Mouse (Mus musculus) intestine, embryonic 14.5 days (tissue): ENCODE measurements around the gene Cep295. TPM values are rescaled to one million over a fixed set of nuclear protein-coding genes. Genes with fewer than 3 reads are reported as not detected.

Experiments used
- ATAC-seq: fragments of 200-750 bp; cut with Nextera tagmentation; replicated peaks from 2 replicates; pipeline ENCODE4 v1.8.0; 2017; ENCODE audit warnings: low read depth, moderate number of reproducible peaks, moderate TSS enrichment, moderate library complexity; ENCODE audit not compliant: low FRiP score, low TSS enrichment
- DNase-seq: peaks from one replicate; pipeline ENCODE4 v3.0.0-alpha.2; 2018; ENCODE audit warnings: low spot score
- H3K27ac ChIP-seq: fragments of 300-500 bp; sonication (generic); 2 replicates; pipeline ENCODE4 v1.5.1; 2014; ENCODE audit warnings: low read depth, mild to moderate bottlenecking, control low read depth
- H3K27me3 ChIP-seq: fragments of 300-500 bp; sonication (generic); replicated peaks from 2 replicates; pipeline ENCODE4 v1.6.1; 2014; ENCODE audit warnings: low read length, control low read depth; ENCODE audit not compliant: control insufficient read depth, insufficient read depth
- H3K36me3 ChIP-seq: fragments of 300-500 bp; sonication (generic); 2 replicates; pipeline ENCODE4 v1.6.1; 2014; ENCODE audit warnings: low read length, control low read depth; ENCODE audit not compliant: control insufficient read depth, insufficient read depth
- H3K4me1 ChIP-seq: fragments of 300-500 bp; sonication (generic); replicated peaks from 2 replicates; pipeline ENCODE4 v1.6.1; 2014; ENCODE audit warnings: low read length, control low read depth, mixed read lengths; ENCODE audit not compliant: control insufficient read depth, insufficient read depth
- H3K4me2 ChIP-seq: fragments of 300-500 bp; sonication (generic); 2 replicates; pipeline ENCODE4 v1.6.1; 2014; ENCODE audit warnings: low read length
- H3K4me3 ChIP-seq: fragments of 300-500 bp; sonication (generic); 2 replicates; pipeline ENCODE4 v1.5.1; 2014; ENCODE audit warnings: low read depth, low read length, control low read depth, mixed read lengths
- H3K9ac ChIP-seq: fragments of 300-500 bp; sonication (generic); 2 replicates; pipeline ENCODE4 v1.6.1; 2014; ENCODE audit warnings: mild to moderate bottlenecking, low read length
- H3K9me3 ChIP-seq: fragments of 300-500 bp; sonication (generic); 2 replicates; pipeline ENCODE4 v1.6.1; 2016; ENCODE audit warnings: low read length, control low read depth; ENCODE audit not compliant: control insufficient read depth
- WGBS: fragments of 180-500 bp; shearing (Covaris S2); extraction: QIAGEN DNeasy Blood & Tissue Kit; methylation state at CpG from one replicate; pipeline ENCODE4 v1.1.7; 2014; 5-methylcytosine and 5-hydroxymethylcytosine counted together
- microRNA-seq: library from miRNA; unstranded; fragments of <30 nt; microRNA quantifications from one replicate; pipeline ENCODE4, GENCODE M21; 2016
- polyA plus RNA-seq: library from polyadenylated mRNA; unstranded; fragments of >200 nt; fragmentation: Nextera tagmentation; extraction: Ambion mirVana; gene quantifications from 2 replicates; pipeline ENCODE4 v1.2.1, GENCODE M21; 2014

The Cep295 gene
- polyA plus RNA-seq, 1 experiment from 2014 or later, result 17.3 TPM

DNA sequence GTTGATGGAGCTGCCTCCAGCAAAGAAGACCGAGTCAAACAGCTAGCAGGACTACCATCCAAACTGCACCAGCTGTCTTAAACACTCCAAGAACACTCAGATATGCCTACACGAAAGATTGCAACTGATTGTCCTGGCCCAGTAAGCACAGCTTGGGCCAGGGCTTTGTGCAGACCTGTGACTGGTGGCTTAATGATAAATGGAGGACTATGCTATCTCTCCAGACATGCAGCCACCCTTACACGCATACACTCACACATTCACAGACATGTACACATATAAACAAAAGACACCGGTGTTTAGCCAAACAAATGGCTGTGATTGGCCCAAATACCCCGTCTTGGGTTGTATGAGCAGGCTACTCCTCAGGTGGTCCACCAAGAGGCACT lies 77.1 kb downstream of the Cep295 start:
- ATAC-seq (peak; percentile 24), DNase-seq (no peak)
- Histone ChIP-seq H3K27ac (peak overlapping the region; percentile 29; the same call in 1 of the 2 replicates), H3K27me3 (no peaks in the 10 kb centered on the region), H3K9ac (peak overlapping the region; percentile 94), H3K4me2 (peak overlapping the region; percentile 77), H3K36me3 (peaks cover 24% of the 10 kb centered on the region), H3K4me1 (peaks cover 9% of the 10 kb centered on the region), H3K4me3 (peak overlapping the region; percentile 99), H3K9me3 (no peaks in the 10 kb centered on the region)
- 34% methylated on average over 5 of the region's 5 CpGs for WGBS

DNA sequence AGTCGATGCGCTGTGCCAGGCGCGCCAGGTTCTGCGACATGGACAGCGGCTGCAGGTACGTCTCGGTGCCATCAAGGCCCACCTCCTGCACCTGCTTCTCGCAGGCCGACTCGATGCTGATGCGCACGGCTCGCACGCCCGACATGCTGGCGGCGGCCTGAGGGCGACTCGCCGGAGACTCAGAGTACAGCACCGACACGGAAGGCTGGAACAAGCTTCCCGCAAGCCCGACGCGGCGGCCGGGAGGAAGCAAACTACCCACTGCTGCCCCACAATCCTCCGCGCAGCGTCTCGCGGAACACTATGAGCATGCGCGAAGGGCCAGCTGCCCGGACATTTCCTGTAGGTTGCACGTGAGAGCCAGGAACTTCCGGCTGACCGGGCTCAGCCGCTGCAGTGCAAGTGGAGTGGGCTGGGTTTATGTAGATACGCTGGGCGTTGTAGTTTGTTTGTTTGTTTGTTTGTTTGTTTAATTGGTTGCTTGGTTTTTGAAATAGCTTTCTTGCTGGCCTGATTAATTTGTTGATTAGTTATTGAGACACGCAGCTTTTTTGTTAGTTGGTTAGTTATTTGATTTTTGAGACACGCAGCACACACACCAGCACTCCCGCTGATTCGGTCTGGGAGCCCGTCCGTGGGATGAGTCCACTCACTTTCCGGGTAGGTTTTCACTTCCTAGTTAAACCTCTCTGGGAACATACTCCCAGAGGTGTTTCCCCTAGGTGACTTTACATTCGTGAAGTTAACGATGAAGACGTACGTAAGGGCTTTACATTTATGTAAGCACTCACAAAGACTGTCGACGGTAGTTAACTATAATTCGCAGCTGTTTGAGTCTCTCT lies 77.7 kb downstream of the Cep295 start, which contains the start of gene Med17:
TSS of gene Med17 (minus strand) at position 283 of the 842 bp plus-strand sequence.
- WGBS, result 2% methylated on average over 57 of the region's 57 CpGs
- Histone ChIP-seq H3K4me1 (peaks cover 9% of the 10 kb centered on the region), H3K36me3 (peaks cover 30% of the 10 kb centered on the region), H3K4me3 (peak within 1 kb of the TSS; percentile 99), H3K9me3 (no peaks in the 10 kb centered on the region), H3K27ac (peak within 1 kb of the TSS; percentile 82), H3K27me3 (no peaks in the 10 kb centered on the region), H3K4me2 (peak within 1 kb of the TSS; percentile 77), H3K9ac (peak within 1 kb of the TSS; percentile 94)
- peak; percentile 96 for ATAC-seq
- DNase-seq, result peak; percentile 93

DNA sequence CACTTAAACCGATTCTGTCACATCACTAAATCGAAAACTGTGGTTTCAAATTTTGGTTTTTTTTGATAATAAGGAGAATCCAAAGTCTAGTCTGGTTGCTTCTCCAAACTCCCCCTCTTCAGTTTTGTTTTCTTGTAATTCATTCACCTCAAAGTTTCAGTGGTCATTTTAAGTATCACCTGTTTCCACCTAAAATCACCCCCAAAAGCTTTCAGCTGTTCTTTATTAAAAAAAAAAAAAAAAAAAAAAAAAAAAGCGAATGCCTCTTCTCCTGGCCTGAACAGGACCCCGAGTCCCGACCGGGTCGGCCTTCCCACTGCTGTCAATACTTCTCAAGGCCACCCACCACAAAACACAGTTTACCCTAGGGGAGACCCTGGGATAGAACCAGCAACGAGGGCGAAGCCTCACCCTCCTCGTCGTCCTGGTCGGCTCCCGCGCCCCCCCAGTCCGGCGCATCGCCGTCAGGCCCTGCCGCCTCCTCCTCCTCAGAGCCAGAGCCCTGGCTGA lies 78.4 kb downstream of the Cep295 start:
- peak overlapping the region; percentile 94 for H3K9ac ChIP-seq
- H3K4me3 ChIP-seq, result peak overlapping the region; percentile 99
- H3K4me1 ChIP-seq, result peaks cover 9% of the 10 kb centered on the region
- H3K27me3 ChIP-seq, result no peaks in the 10 kb centered on the region
- ATAC-seq (no peak; the same call in none of the 2 replicates), DNase-seq (no peak)
- peak overlapping the region; percentile 82 for H3K27ac ChIP-seq
- WGBS, result 8% methylated on average over 19 of the region's 19 CpGs
- H3K9me3 ChIP-seq, result no peaks in the 10 kb centered on the region
- peaks cover 32% of the 10 kb centered on the region for H3K36me3 ChIP-seq
- peak overlapping the region; percentile 67 for H3K4me2 ChIP-seq

DNA sequence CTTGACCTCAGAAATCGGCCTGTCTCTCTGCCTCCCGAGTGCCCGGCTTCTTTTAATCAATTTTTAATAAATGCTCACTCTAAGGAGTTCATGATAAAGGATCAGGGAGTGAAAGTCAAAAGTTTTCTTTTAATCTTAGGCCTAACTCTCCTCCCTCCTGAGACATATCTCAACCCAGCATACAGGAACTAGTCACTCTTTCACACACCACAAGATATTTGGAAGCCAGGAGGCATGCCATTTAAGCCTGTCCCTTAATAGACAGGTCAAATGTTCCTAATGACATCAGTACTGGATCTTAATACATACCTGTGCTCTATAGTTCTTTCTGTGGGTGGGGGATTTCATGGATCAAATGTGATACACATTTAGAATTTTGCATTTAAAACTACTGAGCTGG lies 79.2 kb downstream of the Cep295 start:
- no peak overlapping the region for H3K27ac ChIP-seq
- peak overlapping the region; percentile 67; the same call in 1 of the 2 replicates for H3K4me2 ChIP-seq
- no peak overlapping the region for H3K4me3 ChIP-seq
- no peaks in the 10 kb centered on the region for H3K9me3 ChIP-seq
- H3K27me3 ChIP-seq, result no peaks in the 10 kb centered on the region
- ATAC-seq (no peak), DNase-seq (no peak)
- H3K36me3 ChIP-seq, result peaks cover 41% of the 10 kb centered on the region
- no peak overlapping the region for H3K9ac ChIP-seq
- H3K4me1 ChIP-seq, result peaks cover 9% of the 10 kb centered on the region
- WGBS, result 93% methylated on average over 3 of the region's 3 CpGs

DNA sequence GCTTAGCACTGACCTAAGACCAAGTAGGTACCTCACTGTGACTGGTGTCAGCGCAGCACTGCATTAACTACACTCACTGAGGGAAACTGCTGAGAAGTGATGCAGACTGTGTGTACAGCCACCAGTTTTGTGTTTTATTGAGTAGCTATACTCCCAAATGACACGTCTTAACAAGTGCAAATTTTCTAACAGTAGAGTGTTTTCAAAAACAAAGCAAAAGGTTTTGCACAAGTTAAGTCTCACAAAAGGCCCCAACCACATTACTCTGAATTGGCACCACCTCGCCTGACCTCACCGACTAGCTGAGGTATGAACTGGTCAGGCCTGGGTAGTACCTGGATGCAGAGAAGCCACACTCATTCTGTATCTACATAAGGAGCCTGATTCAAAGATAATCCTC lies 80.7 kb downstream of the Cep295 start:
- H3K36me3 ChIP-seq, result peaks cover 56% of the 10 kb centered on the region
- no peak for ATAC-seq
- 95% methylated on average over 4 of the region's 4 CpGs for WGBS

DNA sequence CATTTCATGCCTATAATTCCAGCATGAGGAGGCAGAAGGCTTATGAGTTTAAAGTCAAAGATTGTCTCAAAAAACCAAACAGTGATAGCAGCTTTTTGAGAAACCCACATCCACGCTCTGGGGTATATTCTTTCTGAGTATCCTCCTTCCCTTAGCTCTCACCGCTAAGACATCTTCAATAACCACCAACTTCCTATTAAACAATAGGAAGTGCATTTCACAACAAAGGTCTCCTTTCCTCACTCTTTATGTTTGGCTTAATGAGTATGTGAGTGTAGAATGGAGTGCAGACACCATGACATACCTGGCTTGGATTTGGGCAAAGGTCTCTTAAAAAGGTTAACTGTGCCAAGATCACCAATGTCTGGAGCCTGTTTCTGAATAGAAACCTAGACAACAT lies 83.6 kb downstream of the Cep295 start:
- H3K27me3 ChIP-seq, result no peaks in the 10 kb centered on the region
- ATAC-seq (no peak), DNase-seq (no peak)
- peaks cover 84% of the 10 kb centered on the region for H3K36me3 ChIP-seq
- H3K27ac ChIP-seq, result no peak overlapping the region
- WGBS, result 97% methylated on average over 2 of the region's 2 CpGs
- H3K4me3 ChIP-seq, result no peak overlapping the region
- H3K9me3 ChIP-seq, result no peaks in the 10 kb centered on the region
- peaks cover 3% of the 10 kb centered on the region; the same call in 1 of the 2 replicates for H3K4me1 ChIP-seq
- no peak overlapping the region for H3K9ac ChIP-seq
- no peak overlapping the region for H3K4me2 ChIP-seq

More for the DNA sequence above, 80.7 kb downstream of the Cep295 start:
- peaks cover 9% of the 10 kb centered on the region for H3K4me1 ChIP-seq
- no peak overlapping the region for H3K4me2 ChIP-seq
- no peak for DNase-seq
- H3K4me3 ChIP-seq, result no peak overlapping the region
- H3K27me3 ChIP-seq, result no peaks in the 10 kb centered on the region
- H3K9ac ChIP-seq, result no peak overlapping the region
- no peaks in the 10 kb centered on the region for H3K9me3 ChIP-seq
- H3K27ac ChIP-seq, result no peak overlapping the region

Small RNA genes lying within 50 kb of the gene (microRNA-seq; reads per million reads assigned to microRNA genes)
- not detected for gene Gm49349
- not detected for gene mmu-mir-7650

Other genes starting within 250 kb of the Cep295 start
- gene Hephl1, start 245.7 kb downstream of the Cep295 start, polyA plus RNA-seq, result not detected in 2 replicates
- 10.8 and 11.8 TPM in 2 replicates for gene Vstm5, start 118.7 kb downstream of the Cep295 start, polyA plus RNA-seq
- gene Med17, start 77.9 kb downstream of the Cep295 start, polyA plus RNA-seq, result 38.6 and 40.8 TPM in 2 replicates
- 85.9 and 87.5 TPM in 2 replicates for gene Taf1d, start 51.6 kb downstream of the Cep295 start, polyA plus RNA-seq
- gene 4931406C07Rik, start 51.3 kb downstream of the Cep295 start, polyA plus RNA-seq, result 7.3 and 8.3 TPM in 2 replicates
- 5.6 and 7.3 TPM in 2 replicates for gene Smco4, start 135.6 kb upstream of the Cep295 start, polyA plus RNA-seq